24 mouse cellular contexts compared by ENCODE assay signal in the genomic region with DNA sequence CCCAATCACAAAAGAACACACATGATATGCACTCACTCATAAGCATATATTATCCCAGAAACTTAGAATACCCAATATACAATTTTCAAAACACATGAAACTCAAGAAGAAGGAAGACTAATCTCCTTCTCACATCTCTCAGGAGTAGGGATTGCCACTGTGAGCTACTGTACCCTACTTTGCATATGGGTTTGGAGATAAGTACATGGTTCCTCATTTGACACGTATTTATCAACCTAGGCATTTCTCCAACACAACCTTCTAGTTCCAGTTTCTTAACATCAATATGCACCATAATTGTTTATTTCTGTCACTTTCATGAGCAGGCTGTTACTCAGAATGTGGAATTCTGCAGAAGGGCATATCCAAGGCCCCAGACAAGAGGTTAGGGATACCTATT. TPM values are rescaled to one million over a fixed set of nuclear protein-coding genes. Genes with fewer than 3 reads are reported as not detected.
"Had no signal": no experiment of that assay in that cellular context is flagged by ENCODE, and none has a peak within 500 bp of the region (broad histone marks: within the 10 kb centered on the region; RNA-seq: fewer than 3 reads in every experiment).

No protein-coding gene starts in this region.

- H3K4me3 ChIP-seq: lung, embryonic 15.5 days; megakaryocyte, embryonic 14.5 days; midbrain, embryonic 13.5 days; midbrain, embryonic 15.5 days; neural tube, embryonic 12.5 days; stomach, embryonic 15.5 days had no signal

- ATAC-seq: lung, postnatal 0 days; midbrain, embryonic 13.5 days; midbrain, embryonic 15.5 days had no signal

- H3K9me3 ChIP-seq: lung, embryonic 15.5 days; megakaryocyte, embryonic 14.5 days; midbrain, embryonic 13.5 days; midbrain, embryonic 15.5 days; neural tube, embryonic 12.5 days; stomach, embryonic 15.5 days had no signal

- H3K27me3 ChIP-seq: lung, embryonic 15.5 days; megakaryocyte, embryonic 14.5 days; midbrain, embryonic 13.5 days; midbrain, embryonic 15.5 days; neural tube, embryonic 12.5 days; stomach, embryonic 15.5 days had no signal

- H3K4me1 ChIP-seq: lung, embryonic 15.5 days; megakaryocyte, embryonic 14.5 days; midbrain, embryonic 13.5 days; midbrain, embryonic 15.5 days; neural tube, embryonic 12.5 days; stomach, embryonic 15.5 days had no signal

- H3K36me3 ChIP-seq: lung, embryonic 15.5 days; midbrain, embryonic 13.5 days; midbrain, embryonic 15.5 days; neural tube, embryonic 12.5 days; stomach, embryonic 15.5 days had no signal

- H3K27ac ChIP-seq: lung, embryonic 15.5 days; macrophage; midbrain, embryonic 13.5 days; midbrain, embryonic 15.5 days; neural tube, embryonic 12.5 days; stomach, embryonic 15.5 days; stomach, postnatal 0 days had no signal

- DNase-seq: lung, adult 2 months; lung, postnatal 14 days; lung, postnatal 36 days; right cerebral cortex, postnatal 14 days; thymus, adult 2 months; thymus, postnatal 25 days; thymus, postnatal 4 days had no signal

- H3K9ac ChIP-seq: lung, embryonic 15.5 days; midbrain, embryonic 13.5 days; midbrain, embryonic 15.5 days; neural tube, embryonic 12.5 days; stomach, embryonic 15.5 days had no signal

RNA-seq across cellular contexts. Expression of gene Olfr19, which starts 31.1 kb away (rescaled TPM):
- total RNA-seq: megakaryocyte progenitor cell, adult 5-6 weeks; midbrain, postnatal 0 days; monocyte, adult 5-6 weeks; neutrophil, adult 5-6 weeks had no signal
- polyA plus RNA-seq: lung, adult 2 months; lung, embryonic 15.5 days; lung, postnatal 0 days; macrophage; midbrain, embryonic 11.5 days; midbrain, embryonic 13.5 days; midbrain, embryonic 15.5 days; neural tube, embryonic 12.5 days; neural tube, embryonic 14.5 days; spleen, adult 2 months; stomach, embryonic 15.5 days; stomach, postnatal 0 days; thymus, adult 2 months; urinary bladder, adult 2 months had no signal
